Mouse (Mus musculus): ENCODE results near the gene Cdk11b.

- TF ChIP-seq EP300 (IDR thresholded peaks at IDR 0.05; ENCODE audit: low read length) = no peak
- no peak for TF ChIP-seq UBTF (IDR thresholded peaks at IDR 0.05; ENCODE audit: low read depth, low read length)
- no peak for TF ChIP-seq KAT2A (IDR thresholded peaks at IDR 0.05; ENCODE audit: insufficient replicate concordance, low read length)
- no peak for TF ChIP-seq CTCF (conservative IDR thresholded peaks at IDR 0.05 in 1 of 2, IDR thresholded peaks at IDR 0.05 in 1 of 2; ENCODE audit: low read depth in 2 of 2, low read length in 2 of 2)
- no peak for TF ChIP-seq NELFE (IDR thresholded peaks at IDR 0.05; ENCODE audit: low read depth, low read length)
- TF ChIP-seq TBP (conservative IDR thresholded peaks at IDR 0.05; ENCODE audit: low read depth, low read length) = no peak
- no peak for TF ChIP-seq POLR2A (IDR thresholded peaks at IDR 0.05; ENCODE audit: low read depth, low read length)
- no peak for TF ChIP-seq MAZ (IDR thresholded peaks at IDR 0.05; ENCODE audit: low read depth, low read length)
- TF ChIP-seq IRF4 (IDR thresholded peaks at IDR 0.05; ENCODE audit: low read depth, low read length) = no peak
- no peak for TF ChIP-seq MEF2A (IDR thresholded peaks at IDR 0.05; ENCODE audit: borderline replicate concordance, low read depth, low read length)
Measured at GRCm38 (mm10) chr4:155593780-155594179, 30.9 kb upstream of the Cdk11b start.

Data from CH12.LX (cell line).